Mouse (Mus musculus): Measurements from ENCODE around the gene Slc17a3.

The Slc17a3 gene

GRCm38 (mm10) chr13:23873141-23873540, 33.9 kb downstream of the Slc17a3 start:
- no peak for DNase-seq (ENCODE audit: low read depth, low spot score)

GRCm38 (mm10) chr13:23879106-23879505, 39.9 kb downstream of the Slc17a3 start:
- DNase-seq (ENCODE audit: low read depth, low spot score) = no peak

GRCm38 (mm10) chr13:23879636-23880035, 40.4 kb downstream of the Slc17a3 start:
- no peak for DNase-seq (ENCODE audit: low read depth, low spot score)

GRCm38 (mm10) chr13:23885540-23885939, 46.3 kb downstream of the Slc17a3 start:
- DNase-seq (ENCODE audit: low read depth, low spot score) = peak; percentile 27

GRCm38 (mm10) chr13:23887026-23887725, 47.9 kb downstream of the Slc17a3 start:
- no peak for DNase-seq (ENCODE audit: low read depth, low spot score)

- no peak for DNase-seq (ENCODE audit: low read depth, low spot score)
Observed at GRCm38 (mm10) chr13:23889011-23889605, 49.9 kb downstream of the Slc17a3 start.

GRCm38 (mm10) chr13:23892592-23893268, 53.5 kb downstream of the Slc17a3 start:
- DNase-seq (ENCODE audit: low read depth, low spot score) = no peak

- no peak for DNase-seq (ENCODE audit: low read depth, low spot score)
Observed at GRCm38 (mm10) chr13:23893269-23893593, 54.0 kb downstream of the Slc17a3 start.

- DNase-seq (ENCODE audit: low read depth, low spot score) = no peak
Observed at GRCm38 (mm10) chr13:23898242-23898641, 59.0 kb downstream of the Slc17a3 start.

- DNase-seq (ENCODE audit: low read depth, low spot score) = no peak
Observed at GRCm38 (mm10) chr13:23906906-23907305, 67.7 kb downstream of the Slc17a3 start.

- DNase-seq (ENCODE audit: low read depth, low spot score) = no peak
Observed at GRCm38 (mm10) chr13:23910121-23910520, 70.9 kb downstream of the Slc17a3 start.
